Mouse (Mus musculus) MEL (cell line): Measurements from ENCODE around the gene Prelid3b. TPM values are rescaled to one million over a fixed set of nuclear protein-coding genes. Genes with fewer than 3 reads are reported as not detected.

Experiments
- DNase-seq: peaks from one replicate; pipeline ENCODE4 v3.0.0; 2011; ENCODE audit warnings: low read depth, low spot score
- H3K27ac ChIP-seq: 2 replicates; pipeline ENCODE4 v1.5.1; 2012; ENCODE audit warnings: low read depth, mild to moderate bottlenecking, control low read depth, low read length, moderate library complexity; ENCODE audit not compliant: control insufficient read depth
- H3K27me3 ChIP-seq, 2 experiments: fragments of 150-350 bp in 1 of 2; sonication (generic) in 1 of 2; 2 replicates each; pipeline ENCODE4 v1.6.1; 2012; ENCODE audit warnings: low read length in 2 of 2, mild to moderate bottlenecking in 2 of 2, improper control_type of control experiment in 1 of 2, moderate library complexity in 1 of 2; ENCODE audit not compliant: insufficient read depth in 2 of 2, control insufficient read depth in 1 of 2
- H3K36me3 ChIP-seq, 2 experiments: 2 replicates each; pipeline ENCODE4 v1.6.1; 2012 to 2014; ENCODE audit warnings: low read length in 2 of 2, improper control_type of control experiment in 1 of 2, inconsistent platforms in 1 of 2, mild to moderate bottlenecking in 1 of 2; ENCODE audit not compliant: insufficient read depth in 2 of 2, control insufficient read depth in 1 of 2
- H3K4me1 ChIP-seq, 2 experiments: fragments of 150-350 bp in 1 of 2; sonication (generic) in 1 of 2; 2 replicates each; pipeline ENCODE4 v1.6.1; 2012; ENCODE audit warnings: low read length in 2 of 2, improper control_type of control experiment in 1 of 2, mild to moderate bottlenecking in 1 of 2; ENCODE audit not compliant: insufficient read depth in 2 of 2, control insufficient read depth in 1 of 2
- H3K4me3 ChIP-seq, 2 experiments: fragments of 150-350 bp in 1 of 2; sonication (generic) in 1 of 2; 2 replicates each; pipeline ENCODE4 v1.5.1; 2012; ENCODE audit warnings: low read depth in 2 of 2, low read length in 2 of 2, mild to moderate bottlenecking in 2 of 2, moderate library complexity in 2 of 2, control low read depth in 1 of 2, improper control_type of control experiment in 1 of 2; ENCODE audit not compliant: control insufficient read depth in 1 of 2, insufficient read depth in 1 of 2
- H3K79me2 ChIP-seq: 2 replicates; pipeline ENCODE4 v1.6.1; 2012; ENCODE audit warnings: mild to moderate bottlenecking, low read length, moderate library complexity; ENCODE audit not compliant: control insufficient read depth, poor library complexity, insufficient read depth
- H3K9ac ChIP-seq: 2 replicates; pipeline ENCODE4 v1.6.1; 2012; ENCODE audit warnings: low read depth, mild to moderate bottlenecking, control low read depth, low read length, moderate library complexity; ENCODE audit not compliant: control insufficient read depth, poor library complexity, severe bottlenecking
- H3K9me3 ChIP-seq: fragments of 150-350 bp; sonication (generic); replicated peaks from 2 replicates; pipeline ENCODE4 v1.6.1; 2012; ENCODE audit warnings: mild to moderate bottlenecking, low read length, improper control_type of control experiment, moderate library complexity; ENCODE audit not compliant: insufficient read depth
- CHD1 ChIP-seq: IDR thresholded peaks from 2 replicates; pipeline ENCODE4 v1.6.1; 2012; ENCODE audit warnings: low read depth, mild to moderate bottlenecking, inconsistent platforms, low read length, improper control_type of control experiment
- CHD2 ChIP-seq: IDR thresholded peaks from 2 replicates; pipeline ENCODE4 v1.6.1; 2011; ENCODE audit warnings: low read length, improper control_type of control experiment
- CTCF ChIP-seq, 3 experiments: IDR thresholded peaks in 2 of 3; conservative IDR thresholded peaks in 1 of 3; 2 replicates each; pipeline ENCODE4 v1.5.1; 2011 to 2012; ENCODE audit warnings: low read length in 3 of 3, low read depth in 2 of 3, mild to moderate bottlenecking in 2 of 3, improper control_type of control experiment in 1 of 3, inconsistent platforms in 1 of 3, mixed read lengths in 1 of 3, moderate library complexity in 1 of 3; ENCODE audit not compliant: control insufficient read depth in 1 of 3, insufficient read depth in 1 of 3, poor library complexity in 1 of 3, severe bottlenecking in 1 of 3
- E2F4 ChIP-seq: IDR thresholded peaks from 2 replicates; pipeline ENCODE4 v1.6.1; 2011; ENCODE audit warnings: low read depth, low read length, improper control_type of control experiment, borderline replicate concordance
- ELF1 ChIP-seq: IDR thresholded peaks from 2 replicates; pipeline ENCODE4 v1.6.1; 2014; ENCODE audit warnings: low read depth, mild to moderate bottlenecking, inconsistent platforms, low read length, improper control_type of control experiment, moderate library complexity
- EP300 ChIP-seq, 2 experiments: IDR thresholded peaks; 2 replicates each; pipeline ENCODE4 v1.6.1; 2011; ENCODE audit warnings: improper control_type of control experiment in 2 of 2, low read length in 2 of 2, low read depth in 1 of 2, mild to moderate bottlenecking in 1 of 2
- GABPA ChIP-seq: IDR thresholded peaks from 2 replicates; pipeline ENCODE4 v1.6.1; 2012; ENCODE audit warnings: low read depth, mild to moderate bottlenecking, inconsistent platforms, low read length, improper control_type of control experiment, moderate library complexity
- HCFC1 ChIP-seq: IDR thresholded peaks from 2 replicates; pipeline ENCODE4 v1.6.1; 2012; ENCODE audit warnings: low read depth, mild to moderate bottlenecking, inconsistent platforms, low read length, improper control_type of control experiment, moderate library complexity
- JUND ChIP-seq: IDR thresholded peaks from 2 replicates; pipeline ENCODE4 v1.6.1; 2011; ENCODE audit warnings: low read depth, mild to moderate bottlenecking, improper control_type of control experiment, low read length
- KAT2A ChIP-seq: conservative IDR thresholded peaks from 2 replicates; pipeline ENCODE4 v1.6.1; 2012; ENCODE audit warnings: low read depth, low read length, improper control_type of control experiment, inconsistent platforms
- MAX ChIP-seq: IDR thresholded peaks from 2 replicates; pipeline ENCODE4 v1.6.1; 2011; ENCODE audit warnings: low read length, improper control_type of control experiment
- MAZ ChIP-seq: IDR thresholded peaks from 2 replicates; pipeline ENCODE4 v1.6.1; 2012; ENCODE audit warnings: low read depth, mild to moderate bottlenecking, inconsistent platforms, low read length, improper control_type of control experiment
- MEF2A ChIP-seq: IDR thresholded peaks from 2 replicates; pipeline ENCODE4 v1.6.1; 2014; ENCODE audit warnings: low read depth, mild to moderate bottlenecking, inconsistent platforms, low read length, improper control_type of control experiment; ENCODE audit not compliant: poor library complexity, insufficient replicate concordance, severe bottlenecking; ENCODE audit errors: extremely low read depth
- MXI1 ChIP-seq: IDR thresholded peaks from 2 replicates; pipeline ENCODE4 v1.6.1; 2011; ENCODE audit warnings: mild to moderate bottlenecking, low read depth, low read length, improper control_type of control experiment
- MYC ChIP-seq: IDR thresholded peaks from 2 replicates; pipeline ENCODE4 v1.6.1; 2011; ENCODE audit warnings: low read depth, mild to moderate bottlenecking, low read length, improper control_type of control experiment, moderate library complexity
- NELFE ChIP-seq: IDR thresholded peaks from 2 replicates; pipeline ENCODE4 v1.6.1; 2011; ENCODE audit warnings: low read depth, low read length, improper control_type of control experiment
- NRF1 ChIP-seq: IDR thresholded peaks from 2 replicates; pipeline ENCODE4 v1.6.1; 2014; ENCODE audit warnings: low read depth, mild to moderate bottlenecking, inconsistent platforms, low read length, improper control_type of control experiment, moderate library complexity; ENCODE audit not compliant: poor library complexity, insufficient read depth, severe bottlenecking
- POLR2A ChIP-seq, 2 experiments: IDR thresholded peaks; 2 replicates each; pipeline ENCODE4 v1.6.1; 2011 to 2012; ENCODE audit warnings: low read length in 2 of 2, mild to moderate bottlenecking in 2 of 2, control low read depth in 1 of 2, improper control_type of control experiment in 1 of 2, low read depth in 1 of 2, moderate library complexity in 1 of 2; ENCODE audit not compliant: control insufficient read depth in 1 of 2, insufficient read depth in 1 of 2, poor library complexity in 1 of 2
- POLR2AphosphoS2 ChIP-seq: IDR thresholded peaks from 2 replicates; pipeline ENCODE4 v1.6.1; 2011; ENCODE audit warnings: low read length, improper control_type of control experiment
- POLR2AphosphoS5 ChIP-seq: IDR thresholded peaks from 2 replicates; pipeline ENCODE4 v1.6.1; 2012; ENCODE audit warnings: low read depth, borderline replicate concordance, mild to moderate bottlenecking, inconsistent platforms, low read length, moderate library complexity, mixed read lengths
- SIN3A ChIP-seq: IDR thresholded peaks from 2 replicates; pipeline ENCODE4 v1.6.1; 2012; ENCODE audit warnings: low read length, improper control_type of control experiment, inconsistent platforms
- SMC3 ChIP-seq: IDR thresholded peaks from 2 replicates; pipeline ENCODE4 v1.6.1; 2011; ENCODE audit warnings: low read depth, low read length, improper control_type of control experiment
- TAL1 ChIP-seq: IDR thresholded peaks from 2 replicates; pipeline ENCODE4 v1.6.1; 2012; ENCODE audit warnings: mild to moderate bottlenecking, inconsistent platforms, low read length, moderate library complexity, mixed read lengths
- TBP ChIP-seq: IDR thresholded peaks from 2 replicates; pipeline ENCODE4 v1.8.0; 2011; ENCODE audit warnings: low read depth, low read length, improper control_type of control experiment
- TCF12 ChIP-seq: IDR thresholded peaks from 2 replicates; pipeline ENCODE4 v1.6.1; 2014; ENCODE audit warnings: low read depth, mild to moderate bottlenecking, inconsistent platforms, low read length, improper control_type of control experiment, moderate library complexity
- USF1 ChIP-seq: IDR thresholded peaks from 2 replicates; pipeline ENCODE4 v1.6.1; 2014; ENCODE audit warnings: low read depth, mild to moderate bottlenecking, inconsistent platforms, low read length, improper control_type of control experiment, moderate library complexity
- USF2 ChIP-seq, 2 experiments: IDR thresholded peaks; 2 replicates each; pipeline ENCODE4 v1.6.1; 2011 to 2012; ENCODE audit warnings: improper control_type of control experiment in 2 of 2, low read length in 2 of 2, borderline replicate concordance in 1 of 2, inconsistent platforms in 1 of 2, low read depth in 1 of 2, mild to moderate bottlenecking in 1 of 2; ENCODE audit not compliant: insufficient read depth in 1 of 2
- ZMIZ1 ChIP-seq: IDR thresholded peaks from 2 replicates; pipeline ENCODE4 v1.6.1; 2012; ENCODE audit warnings: low read depth, mild to moderate bottlenecking, inconsistent platforms, low read length, improper control_type of control experiment, moderate library complexity
- polyA plus RNA-seq, 2 experiments: library from polyadenylated mRNA; stranded (reverse) in 1 of 2; unstranded in 1 of 2; fragments of >175 nt in 1 of 2; fragments of >200 nt in 1 of 2; gene quantifications; 2 replicates each; pipeline versions ENCODE4 v1.2.1 to v1.2.4; 2012; ENCODE audit warnings: low replicate concordance in 2 of 2, low read depth in 1 of 2; ENCODE audit not compliant: insufficient read length in 2 of 2, insufficient read depth in 1 of 2, missing spikeins in 1 of 2
- total RNA-seq: library from RNA; depleted of rRNA; stranded (reverse); fragments of 300-350 nt; gene quantifications from 2 replicates; pipeline ENCODE4 v1.2.3, GENCODE M21; 2012

Prelid3b gene
- total and polyA plus RNA-seq, 3 experiments: 142 to 210 (median 189) TPM

DNA sequence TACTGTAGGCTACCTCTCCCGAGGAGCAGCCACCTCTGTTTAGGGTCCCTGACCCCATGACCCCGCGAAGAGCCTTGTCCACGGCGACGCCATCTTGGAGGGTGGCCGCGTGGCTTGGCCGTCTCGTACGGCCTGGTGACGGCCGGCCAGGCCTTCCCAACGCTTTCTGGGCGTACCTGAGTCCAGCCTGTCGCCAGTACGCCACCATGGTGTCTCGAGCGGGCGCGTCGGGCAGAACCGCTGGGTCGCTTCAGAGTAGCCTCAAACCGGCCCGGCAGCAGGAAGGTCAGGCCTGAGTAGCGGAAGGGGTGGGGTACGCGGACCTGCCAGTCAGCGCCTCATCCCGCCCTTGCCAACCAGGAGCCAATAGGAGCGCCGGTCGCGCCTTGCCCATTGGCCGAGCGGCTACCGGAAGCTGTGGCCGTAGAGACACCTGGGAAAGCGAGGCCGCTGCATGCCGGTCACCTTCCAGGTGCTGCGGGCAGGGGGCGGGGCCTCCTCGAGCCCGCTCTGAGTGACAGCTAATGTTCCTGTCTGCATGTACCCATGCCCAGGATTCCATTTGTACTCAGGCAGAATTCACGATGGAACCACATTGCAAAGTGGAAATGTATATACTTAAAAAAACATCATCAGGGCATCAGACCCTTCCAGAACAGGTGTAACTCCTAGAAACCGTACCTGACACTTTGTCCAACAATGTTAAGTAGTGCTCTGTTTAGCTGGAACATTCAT is 8.9 kb downstream of the Prelid3b start, which contains the start of gene Atp5e:
Atp5e (minus strand) TSS at position 317 of the 735 bp plus-strand sequence.
- Histone ChIP-seq H3K79me2 (peaks cover 17% of the 10 kb centered on the region), H3K36me3 (peaks cover 5 to 7% of the 10 kb centered on the region in 2 experiments), H3K4me1 (peaks cover 2 to 7% of the 10 kb centered on the region in 2 experiments; a peak in 2 of 4 replicates), H3K9me3 (no peaks in the 10 kb centered on the region), H3K27ac (peak within 1 kb of the TSS; percentile 25), H3K27me3 (no peaks in the 10 kb centered on the region), H3K4me3 (peak within 1 kb of the TSS; percentile 53 to 73), H3K9ac (peak within 1 kb of the TSS; percentile 67)
- peak; percentile 93 for DNase-seq
- TF ChIP-seq POLR2AphosphoS5 (0 out of 2 replicates have a peak, but pooled peaks have one; percentile 8), MYC (peak; percentile 76), MAZ (no peak), USF1 (no peak), USF2 (IDR thresholded peaks at IDR 0.05; ENCODE audit: borderline replicate concordance in 1 of 2, insufficient read depth in 1 of 2, low read depth in 1 of 2, low read length in 2 of 2) (no peak), SMC3 (no peak), ELF1 (peak; percentile 87), POLR2AphosphoS2 (peak; percentile 97), TCF12 (peak; percentile 49; the same call in 1 of the 2 replicates), MAX (peak; percentile 77), CHD2 (peak; percentile 78), JUND (no peak), TBP (0 out of 2 replicates have a peak, but pooled peaks have one; percentile 12), EP300 (IDR thresholded peaks at IDR 0.05; ENCODE audit: low read depth in 1 of 2, low read length in 2 of 2) (peak in 1 of 2 experiments; percentile 14; a peak in 1 of 4 replicates), CTCF (IDR thresholded peaks at IDR 0.05 in 2 of 3, conservative IDR thresholded peaks at IDR 0.05 in 1 of 3; ENCODE audit: control insufficient read depth in 1 of 3, insufficient read depth in 1 of 3, low read depth in 2 of 3, low read length in 3 of 3, poor library complexity in 1 of 3, severe bottlenecking in 1 of 3) (no peak), CHD1 (no peak), E2F4 (no peak), NRF1 (0 out of 2 replicates have a peak, but pooled peaks have one; percentile 23), GABPA (no peak), MXI1 (peak; percentile 56), MEF2A (no peak), NELFE (peak; percentile 57), SIN3A (peak; percentile 67; the same call in 1 of the 2 replicates), ZMIZ1 (peak; percentile 78; the same call in 1 of the 2 replicates), HCFC1 (peak; percentile 96), KAT2A (peak; percentile 84; the same call in 1 of the 2 replicates), TAL1 (no peak), POLR2A (IDR thresholded peaks at IDR 0.05; ENCODE audit: control insufficient read depth in 1 of 2, insufficient read depth in 1 of 2, low read depth in 1 of 2, low read length in 2 of 2, poor library complexity in 1 of 2) (peak; percentile 50 to 71; a peak in 1 of 4 replicates)
